ENCODE assay signal across 8 mouse cellular contexts in genomic region chr7:25219416-25219750, GRCm38 (mm10). TPM values are rescaled to one million over a fixed set of nuclear protein-coding genes. Genes with fewer than 3 reads are reported as not detected.
DNase-seq lines count a peak whose midpoint lies in the region; ATAC-seq and TF ChIP-seq lines count a peak whose summit lies in the region.

No protein-coding gene starts in this region.

- H3K4me3 ChIP-seq in heart, adult 2 months: peak overlapping the region; percentile 89
- peak overlapping the region; percentile 56 for H3K4me3 ChIP-seq in C2C12 (ENCODE audit: insufficient read depth, poor library complexity, severe bottlenecking)
- H3K4me3 ChIP-seq in forebrain, embryonic 16.5 days (replicated peaks; ENCODE audit: low read length): peak overlapping the region; percentile 79
- H3K4me3 ChIP-seq in liver, postnatal 0 days (ENCODE audit: low read depth, low read length): peak overlapping the region; percentile 81

- TF ChIP-seq EP300 in heart, adult 2 months (IDR thresholded peaks at IDR 0.05; ENCODE audit: insufficient read depth, low read depth, low read length): no peak
- no peak for TF ChIP-seq EP300 in liver, postnatal 0 days (IDR thresholded peaks at IDR 0.05; ENCODE audit: low read depth)

- TF ChIP-seq POLR2A in heart, adult 2 months (IDR thresholded peaks at IDR 0.05; ENCODE audit: insufficient read depth, low read depth, low read length): no peak

- H3K4me1 ChIP-seq in heart, adult 2 months (ENCODE audit: control insufficient read depth, insufficient read depth, low read length): peaks cover 9% of the 10 kb centered on the region
- H3K4me1 ChIP-seq in forebrain, embryonic 16.5 days (replicated peaks; ENCODE audit: control insufficient read depth, insufficient read depth, low read length): peaks cover 37% of the 10 kb centered on the region
- H3K4me1 ChIP-seq in liver, postnatal 0 days (ENCODE audit: insufficient read depth): peaks cover 35% of the 10 kb centered on the region

- peak overlapping the region; percentile 98 for H3K27ac ChIP-seq in heart, adult 2 months
- peak overlapping the region; percentile 24; the same call in 1 of the 2 replicates for H3K27ac ChIP-seq in forebrain, embryonic 16.5 days (ENCODE audit: low read length)
- H3K27ac ChIP-seq in liver, postnatal 0 days (ENCODE audit: low read depth): peak overlapping the region; percentile 96

- H3K9ac ChIP-seq in heart, adult 2 months (ENCODE audit: low read depth, low read length): peak overlapping the region; percentile 71
- peak overlapping the region; percentile 72 for H3K9ac ChIP-seq in forebrain, embryonic 16.5 days (replicated peaks; ENCODE audit: low read depth, low read length)
- peak overlapping the region; percentile 94 for H3K9ac ChIP-seq in liver, postnatal 0 days (replicated peaks)

- H3K79me2 ChIP-seq in heart, adult 2 months (replicated peaks; ENCODE audit: control insufficient read depth, insufficient read depth, low read length): peaks cover 2% of the 10 kb centered on the region
- peaks cover 26% of the 10 kb centered on the region for H3K79me2 ChIP-seq in C2C12 (ENCODE audit: control insufficient read depth, insufficient read depth)

- WGBS in heart, adult 2 months: 0% methylated on average over 16 of the region's 16 CpGs
- WGBS in forebrain, embryonic 16.5 days: 0% methylated on average over 16 of the region's 16 CpGs
- WGBS in liver, postnatal 0 days (ENCODE audit: insufficient replicate concordance): 2% methylated on average over 16 of the region's 16 CpGs

- H3ac ChIP-seq in C2C12 (ENCODE audit: control insufficient read depth, insufficient read length, low read depth): peak overlapping the region; percentile 62

- peak; percentile 2; the same call in 1 of the 2 replicates for ATAC-seq in forebrain, embryonic 16.5 days
- no peak for ATAC-seq in liver, postnatal 0 days

- intact Hi-C loops in heart, adult 2 months (cut with DNase I): no loop called here

- H3K79me3 ChIP-seq in C2C12 (ENCODE audit: low read depth): peaks cover 11% of the 10 kb centered on the region

- H3K27me3 ChIP-seq in heart, adult 2 months (ENCODE audit: control insufficient read depth, insufficient read depth, low read length): no peaks in the 10 kb centered on the region
- no peaks in the 10 kb centered on the region for H3K27me3 ChIP-seq in C2C12 (ENCODE audit: control insufficient read depth, insufficient read depth, insufficient read length)
- no peaks in the 10 kb centered on the region for H3K27me3 ChIP-seq in forebrain, embryonic 16.5 days (replicated peaks; ENCODE audit: control insufficient read depth, insufficient read depth, low read length)
- no peaks in the 10 kb centered on the region for H3K27me3 ChIP-seq in liver, postnatal 0 days (ENCODE audit: insufficient read depth, low read length)

- no peaks in the 10 kb centered on the region for H3K9me3 ChIP-seq in forebrain, embryonic 16.5 days (ENCODE audit: control insufficient read depth, low read length)
- H3K9me3 ChIP-seq in liver, postnatal 0 days (ENCODE audit: low read length): no peaks in the 10 kb centered on the region

- H3K4me2 ChIP-seq in forebrain, embryonic 16.5 days (ENCODE audit: low read length): peak overlapping the region; percentile 92
- H3K4me2 ChIP-seq in liver, postnatal 0 days (ENCODE audit: low read depth, low read length): peak overlapping the region; percentile 91

- no peak for TF ChIP-seq CTCF in heart, adult 2 months (IDR thresholded peaks at IDR 0.05)
- no peak for TF ChIP-seq CTCF in C2C12 (IDR thresholded peaks at IDR 0.05; ENCODE audit: control insufficient read depth, insufficient read depth, insufficient read length)
- TF ChIP-seq CTCF in liver, postnatal 0 days (IDR thresholded peaks at IDR 0.05; ENCODE audit: low read depth): no peak

- no peak for DNase-seq in heart, adult 2 months
- no peak for DNase-seq in heart, adult 9 months (ENCODE audit: low spot score in 2 of 2)
- peak; percentile 76 for DNase-seq in liver, postnatal 0 days
- no peak for DNase-seq in urinary bladder, postnatal 36 days (ENCODE audit: low spot score in 2 of 2)
- DNase-seq in left cerebral cortex, adult 11 months (ENCODE audit: low spot score): no peak
- no peak for DNase-seq in cerebellum, postnatal 4 days (ENCODE audit: low spot score in 2 of 2)

- no peaks in the 10 kb centered on the region for H3K36me3 ChIP-seq in heart, adult 2 months (ENCODE audit: control insufficient read depth, insufficient read depth, low read length)
- H3K36me3 ChIP-seq in C2C12 (ENCODE audit: control insufficient read depth, insufficient read depth): no peaks in the 10 kb centered on the region
- 0 out of 2 replicates have a peak, but pooled peaks cover 2% of the 10 kb centered on the region for H3K36me3 ChIP-seq in forebrain, embryonic 16.5 days (ENCODE audit: control insufficient read depth, insufficient read depth)
- H3K36me3 ChIP-seq in liver, postnatal 0 days (replicated peaks; ENCODE audit: insufficient read depth, low read length): peaks cover 38% of the 10 kb centered on the region

TF ChIP-seq in C2C12, 6 proteins besides CTCF, POLR2A, EP300 and RAD21:
- TF ChIP-seq MYOG (IDR thresholded peaks at IDR 0.05; ENCODE audit: control insufficient read depth, extremely low read depth, insufficient read length): no peak
- no peak for TF ChIP-seq USF1 (IDR thresholded peaks at IDR 0.05; ENCODE audit: low read depth)
- TF ChIP-seq MAX (IDR thresholded peaks at IDR 0.05): no peak
- no peak for TF ChIP-seq CEBPB (IDR thresholded peaks at IDR 0.05; ENCODE audit: low read depth)
- no peak for TF ChIP-seq MYOD1 (IDR thresholded peaks at IDR 0.05; ENCODE audit: control insufficient read depth, insufficient read length, low read depth)
- TF ChIP-seq FOSL1 (IDR thresholded peaks at IDR 0.05; ENCODE audit: insufficient read depth, low read length, poor library complexity, severe bottlenecking): no peak

RNA-seq across cellular contexts. Expression of gene Dedd2, which starts 1.0 kb away (rescaled TPM):
- 10 to 100 TPM; 14.3 to 18.4 TPM for total RNA-seq in heart, adult 2 months (2021)
- polyA plus RNA-seq in heart, adult 2 months (2012; rRNA removed): 18.7 and 21.7 TPM in 2 replicates
- polyA plus RNA-seq in C2C12 (2012; fragmentation: generic; extraction: Trizol): 5.3 TPM
- polyA plus RNA-seq in forebrain, embryonic 16.5 days (2015; fragmentation: Nextera tagmentation; extraction: Ambion mirVana): 14.7 and 15.0 TPM in 2 replicates
- 19.2 and 21.1 TPM in 2 replicates for polyA plus RNA-seq in liver, postnatal 0 days (2015; fragmentation: Nextera tagmentation; extraction: Ambion mirVana)

RNA-seq across cellular contexts. Expression of gene Zfp526, which starts 1.8 kb away (rescaled TPM):
- total RNA-seq in heart, adult 2 months (2021): 1 to 10 TPM; 7.4 to 9.6 TPM
- polyA plus RNA-seq in heart, adult 2 months (2012; rRNA removed): 6.9 and 8.1 TPM in 2 replicates
- polyA plus RNA-seq in C2C12 (2012; fragmentation: generic; extraction: Trizol): 5.4 TPM
- polyA plus RNA-seq in forebrain, embryonic 16.5 days (2015; fragmentation: Nextera tagmentation; extraction: Ambion mirVana): 1.8 and 1.9 TPM in 2 replicates
- polyA plus RNA-seq in liver, postnatal 0 days (2015; fragmentation: Nextera tagmentation; extraction: Ambion mirVana): 1.0 and 1.2 TPM in 2 replicates

RNA-seq across cellular contexts. Expression of gene Gsk3a, which starts 18.3 kb away (rescaled TPM):
- total RNA-seq in heart, adult 2 months (2021): 10 to 100 TPM; 61.7 to 69.4 TPM
- 105 and 123 TPM in 2 replicates for polyA plus RNA-seq in heart, adult 2 months (2012; rRNA removed)
- 87.3 TPM for polyA plus RNA-seq in C2C12 (2012; fragmentation: generic; extraction: Trizol)
- 14.9 and 17.1 TPM in 2 replicates for polyA plus RNA-seq in forebrain, embryonic 16.5 days (2015; fragmentation: Nextera tagmentation; extraction: Ambion mirVana)
- polyA plus RNA-seq in liver, postnatal 0 days (2015; fragmentation: Nextera tagmentation; extraction: Ambion mirVana): 4.3 and 5.1 TPM in 2 replicates

RNA-seq across cellular contexts. Expression of gene Erf, which starts 31.2 kb away (rescaled TPM):
- 10 to 100 TPM; 16.5 to 21.2 TPM for total RNA-seq in heart, adult 2 months (2021)
- polyA plus RNA-seq in heart, adult 2 months (2012; rRNA removed): 11.9 and 17.1 TPM in 2 replicates
- polyA plus RNA-seq in C2C12 (2012; fragmentation: generic; extraction: Trizol): 61.8 TPM
- 4.8 and 5.3 TPM in 2 replicates for polyA plus RNA-seq in forebrain, embryonic 16.5 days (2015; fragmentation: Nextera tagmentation; extraction: Ambion mirVana)
- polyA plus RNA-seq in liver, postnatal 0 days (2015; fragmentation: Nextera tagmentation; extraction: Ambion mirVana): 4.6 and 5.2 TPM in 2 replicates

RNA-seq across cellular contexts. Expression of gene Pou2f2, which starts 39.9 kb away (rescaled TPM):
- total RNA-seq in heart, adult 2 months (2021): under 1 TPM; 0.39 to 0.64 TPM
- polyA plus RNA-seq in heart, adult 2 months (2012; rRNA removed): 0.38 and 1.5 TPM in 2 replicates
- 0.02 TPM for polyA plus RNA-seq in C2C12 (2012; fragmentation: generic; extraction: Trizol)
- 10.6 and 17.0 TPM in 2 replicates for polyA plus RNA-seq in forebrain, embryonic 16.5 days (2015; fragmentation: Nextera tagmentation; extraction: Ambion mirVana)
- 2.0 and 2.9 TPM in 2 replicates for polyA plus RNA-seq in liver, postnatal 0 days (2015; fragmentation: Nextera tagmentation; extraction: Ambion mirVana)

Comparison
In these comparisons a context has a peak if more than half of its experiments do, and no peak if none do; other contexts are left out.
1. H3K27ac ChIP-seq: peak in every context shown above with its lines; median percentile 98 in heart, adult 2 months; 96 in liver, postnatal 0 days; 24 in forebrain, embryonic 16.5 days.